Mouse (Mus musculus) C2C12 (cell line): Measurements from ENCODE around the gene Emc3. TPM values are rescaled to one million over a fixed set of nuclear protein-coding genes. Genes with fewer than 3 reads are reported as not detected.

Experiments
- H3K27me3 ChIP-seq: one replicate; pipeline ENCODE4 v1.6.1; 2011; ENCODE audit not compliant: control insufficient read depth, insufficient read depth, insufficient read length
- H3K36me3 ChIP-seq: one replicate; pipeline ENCODE4 v1.6.1; 2011; ENCODE audit not compliant: control insufficient read depth, insufficient read depth
- H3K4me3 ChIP-seq: one replicate; pipeline ENCODE4 v1.5.1; 2011; ENCODE audit warnings: mild to moderate bottlenecking, control low read depth; ENCODE audit not compliant: poor library complexity, insufficient read depth, severe bottlenecking
- H3K79me2 ChIP-seq: one replicate; pipeline ENCODE4 v1.6.1; 2011; ENCODE audit not compliant: control insufficient read depth, insufficient read depth
- H3K79me3 ChIP-seq: one replicate; pipeline ENCODE4 v1.6.1; 2011; ENCODE audit warnings: low read depth, control low read depth
- H3ac ChIP-seq: one replicate; pipeline ENCODE3; 2011; ENCODE audit warnings: low read depth; ENCODE audit not compliant: control insufficient read depth, insufficient read length
- CEBPB ChIP-seq: IDR thresholded peaks from one replicate; pipeline ENCODE4 v1.6.1; 2011; ENCODE audit warnings: low read depth, mild to moderate bottlenecking, control low read depth, moderate library complexity
- CTCF ChIP-seq: IDR thresholded peaks from one replicate; pipeline ENCODE4 v1.5.1; 2011; ENCODE audit not compliant: control insufficient read depth, insufficient read depth, insufficient read length
- FOSL1 ChIP-seq: IDR thresholded peaks from one replicate; pipeline ENCODE4 v1.8.0; 2011; ENCODE audit warnings: mild to moderate bottlenecking, low read length; ENCODE audit not compliant: poor library complexity, insufficient read depth, severe bottlenecking
- MAX ChIP-seq: IDR thresholded peaks from one replicate; pipeline ENCODE4 v1.6.1; 2011; ENCODE audit warnings: mild to moderate bottlenecking, control low read depth
- MYOD1 ChIP-seq: IDR thresholded peaks from one replicate; pipeline ENCODE4 v1.6.1; 2011; ENCODE audit warnings: low read depth; ENCODE audit not compliant: control insufficient read depth, insufficient read length
- MYOG ChIP-seq: IDR thresholded peaks from one replicate; pipeline ENCODE4 v1.6.1; 2011; ENCODE audit not compliant: control insufficient read depth, insufficient read length; ENCODE audit errors: extremely low read depth
- USF1 ChIP-seq: IDR thresholded peaks from one replicate; pipeline ENCODE4 v1.6.1; 2011; ENCODE audit warnings: low read depth, mild to moderate bottlenecking, control low read depth, moderate library complexity
- polyA plus RNA-seq: library from polyadenylated mRNA; unstranded; fragments of >200 nt; fragmentation: generic; extraction: Trizol; gene quantifications from one replicate; pipeline ENCODE4 v1.2.1, GENCODE M21; 2012; ENCODE audit warnings: missing spikeins

Gene Emc3
- polyA plus RNA-seq, 1 experiment: 68.3 TPM

GRCm38 (mm10) chr6:113482477-113483099 is 48.9 kb downstream of the Emc3 start:
- Histone ChIP-seq H3K4me3 (no peak overlapping the region), H3K79me2 (no peaks in the 10 kb centered on the region), H3K36me3 (no peaks in the 10 kb centered on the region), H3K27me3 (no peaks in the 10 kb centered on the region), H3K79me3 (no peaks in the 10 kb centered on the region), H3ac (no peak overlapping the region)
- TF ChIP-seq MYOD1 (no peak), CTCF (no peak), USF1 (no peak), MYOG (no peak), MAX (no peak), CEBPB (no peak), FOSL1 (no peak)

- H3ac ChIP-seq: no peak overlapping the region
- TF ChIP-seq MYOD1 (peak; percentile 87), FOSL1 (no peak), CEBPB (no peak), USF1 (peak; percentile 65)
- no peaks in the 10 kb centered on the region for H3K79me2 ChIP-seq
- H3K79me3 ChIP-seq: no peaks in the 10 kb centered on the region
- H3K27me3 ChIP-seq: no peaks in the 10 kb centered on the region
- H3K36me3 ChIP-seq: no peaks in the 10 kb centered on the region
- H3K4me3 ChIP-seq: no peak overlapping the region
Measured at GRCm38 (mm10) chr6:113480555-113481373, 50.7 kb downstream of the Emc3 start.

- H3K79me3 ChIP-seq: no peaks in the 10 kb centered on the region
Measured at GRCm38 (mm10) chr6:113478906-113479305, 52.5 kb downstream of the Emc3 start.

GRCm38 (mm10) chr6:113477353-113477752 is 54.1 kb downstream of the Emc3 start:
- H3K27me3 ChIP-seq: no peaks in the 10 kb centered on the region
- no peak overlapping the region for H3K4me3 ChIP-seq
- H3K36me3 ChIP-seq: no peaks in the 10 kb centered on the region
- no peaks in the 10 kb centered on the region for H3K79me2 ChIP-seq
- no peak overlapping the region for H3ac ChIP-seq
- H3K79me3 ChIP-seq: no peaks in the 10 kb centered on the region
- TF ChIP-seq MYOD1: no peak
- TF ChIP-seq MYOG: no peak
- no peak for TF ChIP-seq USF1
- no peak for TF ChIP-seq CTCF

More at GRCm38 (mm10) chr6:113478906-113479305, 52.5 kb downstream of the Emc3 start:
- TF ChIP-seq MAX (no peak), FOSL1 (no peak), CEBPB (no peak), MYOD1 (no peak)
- H3K27me3 ChIP-seq: no peaks in the 10 kb centered on the region
- H3K79me2 ChIP-seq: no peaks in the 10 kb centered on the region
- H3K36me3 ChIP-seq: no peaks in the 10 kb centered on the region
- H3K4me3 ChIP-seq: no peak overlapping the region
- no peak overlapping the region for H3ac ChIP-seq

GRCm38 (mm10) chr6:113473715-113474114 is 57.7 kb downstream of the Emc3 start:
- Histone ChIP-seq H3K36me3 (no peaks in the 10 kb centered on the region), H3K79me3 (peaks cover 1% of the 10 kb centered on the region), H3K27me3 (no peaks in the 10 kb centered on the region), H3ac (no peak overlapping the region), H3K79me2 (no peaks in the 10 kb centered on the region), H3K4me3 (no peak overlapping the region)
- TF ChIP-seq FOSL1: no peak
- TF ChIP-seq MAX: no peak
- TF ChIP-seq MYOG: no peak
- TF ChIP-seq CEBPB: no peak
- TF ChIP-seq CTCF: no peak
- no peak for TF ChIP-seq USF1
- no peak for TF ChIP-seq MYOD1

GRCm38 (mm10) chr6:113473246-113473645 is 58.2 kb downstream of the Emc3 start:
- H3K79me2 ChIP-seq: no peaks in the 10 kb centered on the region
- H3ac ChIP-seq: no peak overlapping the region
- TF ChIP-seq MYOG: no peak
- TF ChIP-seq USF1: no peak
- no peak for TF ChIP-seq MYOD1
- no peak for TF ChIP-seq CEBPB
- no peak for TF ChIP-seq MAX
- no peak for TF ChIP-seq CTCF
- TF ChIP-seq FOSL1: no peak
- no peak overlapping the region for H3K4me3 ChIP-seq
- peaks cover 1% of the 10 kb centered on the region for H3K79me3 ChIP-seq
- H3K27me3 ChIP-seq: no peaks in the 10 kb centered on the region
- no peaks in the 10 kb centered on the region for H3K36me3 ChIP-seq
